Mouse (Mus musculus): ENCODE measurements around the gene Zfp420.
A peak's percentile ranks its signal among the peaks of the same experiment; 100 is the strongest.

Zfp420 gene

DNA sequence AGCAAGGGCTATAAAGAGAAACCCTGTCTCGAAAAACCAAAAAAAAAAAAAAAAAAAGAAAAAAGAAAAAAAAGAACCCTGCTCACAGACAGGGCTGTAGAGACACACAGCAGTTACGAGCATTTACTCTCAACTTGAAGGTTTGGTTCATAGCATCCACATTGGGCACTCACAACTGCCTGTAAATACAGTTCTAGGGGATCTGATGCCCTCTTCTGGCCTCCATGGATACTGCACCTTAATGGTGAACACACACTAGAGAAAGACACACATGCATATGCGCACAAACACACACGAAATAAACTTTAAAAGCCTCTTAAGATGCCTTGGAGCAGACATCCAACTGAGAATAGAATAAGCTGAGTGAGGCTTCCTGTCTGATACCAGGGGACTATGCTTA, 38.6 kb downstream of the Zfp420 start:
- no peak for DNase-seq (ENCODE audit: low spot score in 2 of 2)

- no peak for DNase-seq (ENCODE audit: low spot score in 2 of 2)
Observed at GRCm38 (mm10) chr7:29904101-29904500, 44.3 kb downstream of the Zfp420 start.

DNA sequence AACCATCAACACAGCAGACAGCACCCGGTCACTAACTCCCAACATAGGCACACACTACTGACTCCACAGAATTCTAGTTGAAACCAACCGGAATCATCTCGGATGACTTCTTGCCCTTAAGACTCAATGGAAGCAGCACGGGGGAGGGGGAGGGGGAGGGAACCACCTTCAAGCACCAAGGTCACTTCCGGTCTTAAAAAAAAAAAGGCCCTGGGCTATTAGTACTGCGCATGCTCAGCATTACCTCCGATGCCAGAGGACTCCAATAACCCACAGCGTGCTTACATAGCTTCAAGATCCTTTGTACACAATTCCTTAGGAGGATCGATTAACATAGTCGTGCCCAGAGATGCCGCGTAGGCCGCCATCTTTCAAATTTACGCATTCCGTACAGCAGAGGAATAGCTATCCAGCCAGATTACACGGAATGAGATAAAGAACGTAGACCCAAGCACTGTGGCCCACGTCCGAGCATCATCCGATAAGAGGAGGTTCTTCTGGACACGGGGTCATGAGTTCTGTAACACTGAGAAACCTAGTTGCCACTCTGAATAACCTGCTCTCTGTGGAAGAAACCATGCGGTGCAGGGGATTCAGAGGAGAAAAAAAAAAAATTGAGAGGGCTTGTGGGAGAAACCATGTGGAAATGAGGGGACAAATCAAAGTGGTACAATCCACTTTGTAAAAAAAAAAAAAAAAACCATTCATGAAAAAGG, 46.3 kb downstream of the Zfp420 start, which contains the start of gene Zfp27:
Zfp27 (minus strand) TSS at position 607 of the 716 bp plus-strand sequence.
- peak; percentile 64 to 77 for DNase-seq (ENCODE audit: low spot score in 2 of 2)

- no peak for DNase-seq (ENCODE audit: low spot score in 2 of 2)
Observed at GRCm38 (mm10) chr7:29906682-29907058, 46.9 kb downstream of the Zfp420 start.

GRCm38 (mm10) chr7:29907206-29907605, 47.4 kb downstream of the Zfp420 start:
- no peak for DNase-seq (ENCODE audit: low spot score in 2 of 2)

GRCm38 (mm10) chr7:29908130-29908950, 48.6 kb downstream of the Zfp420 start, which contains the start of gene Zfp383:
Gene Zfp383, plus strand, starts transcription at chr7:29908223.
- DNase-seq (ENCODE audit: low spot score in 2 of 2): peak; percentile 72 to 81

DNA sequence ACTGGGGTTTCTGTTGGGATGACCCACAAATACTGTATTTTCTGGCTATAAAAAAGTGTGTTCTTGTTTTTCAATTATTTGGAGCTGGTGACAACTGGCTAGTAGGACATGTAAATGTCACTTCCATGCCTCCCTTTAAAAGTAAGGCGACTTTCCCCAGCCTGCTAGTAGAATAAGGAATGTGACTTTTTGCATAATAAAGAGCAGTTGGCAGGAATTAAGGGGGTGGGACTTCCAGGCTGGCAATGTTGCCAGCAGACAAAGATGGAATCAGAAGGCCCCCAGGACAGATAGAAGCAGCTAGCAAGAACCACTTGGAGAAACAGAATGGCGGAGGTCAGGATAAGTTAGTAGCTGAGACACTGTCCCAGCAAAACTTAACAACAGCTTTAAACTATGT, 50.5 kb downstream of the Zfp420 start:
- no peak for DNase-seq (ENCODE audit: low spot score in 2 of 2)

DNA sequence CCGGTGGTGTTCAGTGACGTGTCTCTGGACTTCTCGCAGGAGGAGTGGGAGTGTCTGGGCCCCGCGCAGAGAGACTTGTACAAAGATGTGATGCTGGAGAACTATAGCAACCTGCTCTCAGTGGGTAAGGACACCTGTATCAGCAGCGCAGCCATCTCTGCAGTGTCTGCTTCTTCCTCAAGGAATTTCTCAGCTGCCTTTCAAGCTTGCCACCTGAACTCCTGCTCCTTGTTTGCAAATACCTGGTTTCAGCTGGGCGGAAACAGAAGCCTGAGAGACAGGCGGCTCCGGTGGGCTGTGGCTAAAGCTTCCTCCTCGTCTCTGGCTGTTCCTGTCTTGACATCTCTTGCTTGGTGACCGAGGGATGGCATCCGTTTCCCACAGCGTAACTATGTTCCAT, 52.4 kb downstream of the Zfp420 start:
- DNase-seq (ENCODE audit: low spot score in 2 of 2): no peak

- DNase-seq (ENCODE audit: low spot score in 2 of 2): no peak
Observed at GRCm38 (mm10) chr7:29917371-29918061, 57.7 kb downstream of the Zfp420 start.

- no peak for DNase-seq (ENCODE audit: low spot score in 2 of 2)
Observed at GRCm38 (mm10) chr7:29918062-29918453, 58.3 kb downstream of the Zfp420 start.

DNA sequence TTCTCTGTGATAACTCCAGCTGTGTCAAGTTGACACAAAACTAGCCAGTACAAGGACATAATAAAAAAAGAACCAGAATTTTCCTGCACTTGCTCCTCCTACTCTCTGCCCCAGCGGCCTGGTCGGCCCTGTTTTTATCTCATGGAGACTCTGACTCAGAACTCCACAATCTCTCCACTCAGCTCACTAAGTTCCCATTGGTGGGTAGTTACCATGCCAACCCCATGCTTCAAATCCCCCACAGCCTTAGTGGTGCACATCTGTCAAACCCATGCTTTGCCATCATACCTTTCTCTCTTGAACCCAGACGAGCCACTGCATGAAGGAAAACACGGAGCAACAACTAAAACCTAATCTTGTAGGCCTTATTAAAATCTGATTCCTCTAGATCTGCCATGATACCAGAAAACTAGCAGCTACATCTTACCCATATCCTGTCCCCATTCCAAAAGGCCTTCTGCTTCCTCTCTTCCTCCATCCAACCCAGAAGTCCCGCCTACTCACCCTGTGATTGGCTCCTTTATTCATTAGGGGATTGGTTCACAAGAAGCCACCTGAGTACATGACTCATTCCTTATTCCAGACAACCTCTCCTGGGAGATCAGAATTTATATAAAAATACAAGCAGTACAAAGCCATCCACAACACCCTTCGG, 61.8 kb downstream of the Zfp420 start:
- no peak for DNase-seq (ENCODE audit: low spot score in 2 of 2)

GRCm38 (mm10) chr7:29922780-29923179, 63.0 kb downstream of the Zfp420 start:
- no peak for DNase-seq (ENCODE audit: low spot score in 2 of 2)

Data from right cerebral cortex, postnatal 36 days (tissue).